Mouse (Mus musculus) bone marrow, adult 2 months (tissue): Measurements from ENCODE around the gene Ctnna2. TPM values are rescaled to one million over a fixed set of nuclear protein-coding genes. Genes with fewer than 3 reads are reported as not detected.

Experiments used
- H3K27ac ChIP-seq: fragments of 200-500 bp; 2 replicates; pipeline ENCODE4 v1.5.1; 2012; ENCODE audit warnings: low read depth, mild to moderate bottlenecking, control low read depth, inconsistent platforms, low read length; ENCODE audit not compliant: control insufficient read depth, poor library complexity, insufficient read depth
- H3K4me1 ChIP-seq: fragments of 200-500 bp; 2 replicates; pipeline ENCODE4 v1.6.1; 2011; ENCODE audit warnings: low read length; ENCODE audit not compliant: control insufficient read depth, insufficient read depth
- H3K4me3 ChIP-seq: fragments of 200-500 bp; replicated peaks from 2 replicates; pipeline ENCODE3; 2011; ENCODE audit warnings: mild to moderate bottlenecking, low read depth, low read length, control low read depth; ENCODE audit not compliant: control insufficient read depth
- CTCF ChIP-seq: fragments of 200-500 bp; IDR thresholded peaks from 2 replicates; pipeline ENCODE4 v1.5.1; 2011; ENCODE audit warnings: low read length, control low read depth; ENCODE audit not compliant: control insufficient read depth, insufficient read depth
- POLR2A ChIP-seq: fragments of 200-500 bp; IDR thresholded peaks from 2 replicates; pipeline ENCODE4 v1.6.1; 2011; ENCODE audit warnings: low read depth, mild to moderate bottlenecking, control low read depth, low read length, borderline replicate concordance; ENCODE audit not compliant: control insufficient read depth
- WGBS: fragments of 180-500 bp; shearing (Covaris S2); methylation state at CpG from one replicate; pipeline ENCODE4 v1.1.7; 2018; 5-methylcytosine and 5-hydroxymethylcytosine counted together
- polyA plus RNA-seq: library from polyadenylated mRNA; stranded (reverse); fragments of >200 nt; gene quantifications from 2 replicates; pipeline ENCODE4 v1.2.4, GENCODE M21; 2011; ENCODE audit warnings: low replicate concordance; ENCODE audit not compliant: missing spikeins, insufficient read depth, insufficient read length

The Ctnna2 gene
- polyA plus RNA-seq, 1 experiment = not detected

- Histone ChIP-seq H3K4me1 (no peaks in the 10 kb centered on the region), H3K4me3 (no peak overlapping the region), H3K27ac (no peak overlapping the region)
- TF ChIP-seq POLR2A = no peak
- TF ChIP-seq CTCF = no peak
- 72% methylated on average over 4 of the region's 4 CpGs for WGBS
Measured at GRCm38 (mm10) chr6:77644591-77644990, 334.9 kb downstream of the Ctnna2 start.

- H3K27ac ChIP-seq = no peak overlapping the region
- H3K4me3 ChIP-seq = no peak overlapping the region
- H3K4me1 ChIP-seq = no peaks in the 10 kb centered on the region
- WGBS = 80% methylated on average over 2 of the region's 2 CpGs
- TF ChIP-seq POLR2A (no peak), CTCF (no peak)
Measured at GRCm38 (mm10) chr6:77638784-77639183, 340.7 kb downstream of the Ctnna2 start.

DNA sequence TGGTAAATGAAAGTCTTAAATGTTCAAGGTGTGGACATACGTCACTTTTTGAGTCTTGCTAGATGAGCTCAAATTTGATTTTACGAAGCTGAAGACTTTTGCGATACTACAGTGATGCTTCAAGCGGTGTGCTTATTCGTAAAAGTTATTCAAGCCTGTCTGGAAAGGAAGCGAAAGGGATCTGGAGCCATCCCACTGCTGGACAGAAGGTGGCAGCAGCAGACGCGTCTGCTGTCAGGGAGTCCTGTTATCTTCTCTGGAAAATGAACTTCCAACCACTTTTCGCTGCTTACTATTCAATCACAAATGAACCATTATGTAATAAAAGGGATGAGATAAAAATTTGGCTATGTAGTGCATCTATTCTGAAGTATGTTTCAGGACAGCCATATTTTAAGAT is 345.5 kb downstream of the Ctnna2 start:
- TF ChIP-seq POLR2A = no peak
- TF ChIP-seq CTCF = no peak
- H3K4me1 ChIP-seq = no peaks in the 10 kb centered on the region
- H3K27ac ChIP-seq = no peak overlapping the region
- 38% methylated on average over 9 of the region's 9 CpGs for WGBS
- H3K4me3 ChIP-seq = no peak overlapping the region

- no peak overlapping the region for H3K27ac ChIP-seq
- no peaks in the 10 kb centered on the region for H3K4me1 ChIP-seq
- WGBS = 42% methylated on average over 7 of the region's 7 CpGs
- no peak for TF ChIP-seq POLR2A
- no peak for TF ChIP-seq CTCF
- no peak overlapping the region for H3K4me3 ChIP-seq
Measured at GRCm38 (mm10) chr6:77628573-77629192, 350.8 kb downstream of the Ctnna2 start.

DNA sequence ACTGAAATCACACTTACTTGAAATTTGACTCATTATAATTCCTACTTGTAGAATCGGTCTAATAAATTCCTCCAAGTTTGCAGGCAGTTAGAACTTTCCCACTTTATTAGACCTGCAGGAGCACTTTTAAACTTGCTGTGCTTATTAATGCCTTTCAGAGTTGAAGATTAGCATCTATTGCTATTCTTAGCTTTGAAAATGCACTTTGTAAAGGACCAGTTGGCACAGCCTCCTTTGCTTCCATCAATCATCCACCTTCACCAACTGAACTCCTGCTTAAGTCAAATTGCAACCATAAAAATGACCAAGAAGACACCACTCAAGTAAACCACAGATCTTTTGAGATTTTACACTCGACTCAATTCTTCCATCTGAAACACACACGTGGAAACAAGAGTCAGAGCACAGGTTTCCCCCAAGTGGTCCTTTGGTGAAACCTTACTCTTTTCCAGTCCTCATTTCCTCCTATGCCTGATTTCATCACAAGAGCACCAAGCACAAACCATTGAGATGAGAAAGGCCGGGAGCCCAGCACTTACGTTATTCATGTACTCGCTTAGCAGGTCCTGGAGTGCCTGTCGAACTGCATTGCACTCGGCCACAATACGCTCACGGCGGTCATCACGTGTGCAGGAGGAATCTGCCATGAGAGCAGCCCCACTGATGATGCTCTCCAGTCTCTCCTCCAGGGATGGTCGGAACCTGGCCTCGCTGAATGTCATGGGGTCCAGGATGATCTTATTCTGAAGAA is 374.7 kb downstream of the Ctnna2 start:
- 86% methylated on average over 14 of the region's 14 CpGs for WGBS
- TF ChIP-seq CTCF (no peak), POLR2A (no peak)
- Histone ChIP-seq H3K27ac (no peak overlapping the region), H3K4me1 (no peaks in the 10 kb centered on the region), H3K4me3 (no peak overlapping the region)

DNA sequence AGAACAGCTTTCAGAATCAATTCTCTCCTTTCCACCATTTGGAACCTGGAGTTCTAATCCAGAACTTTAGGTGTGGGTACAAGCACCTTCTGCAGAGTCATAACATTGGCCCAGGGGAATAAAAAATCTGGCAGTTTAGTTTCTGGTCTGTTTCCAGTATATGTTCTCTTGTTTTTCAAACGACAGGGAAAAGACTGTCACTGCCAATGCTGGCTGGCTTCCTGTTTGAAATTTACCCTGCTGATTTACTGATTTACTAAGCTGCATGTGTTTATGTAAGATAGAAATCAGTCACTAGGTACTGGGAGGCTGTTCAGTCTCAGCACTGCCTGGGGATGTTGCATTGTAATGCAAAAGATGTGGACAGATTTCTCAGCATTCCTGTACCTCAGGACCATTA is 375.6 kb downstream of the Ctnna2 start:
- Histone ChIP-seq H3K27ac (no peak overlapping the region), H3K4me1 (no peaks in the 10 kb centered on the region), H3K4me3 (no peak overlapping the region)
- 11% methylated on average over 1 of the region's 1 CpGs for WGBS
- TF ChIP-seq POLR2A = no peak
- TF ChIP-seq CTCF = no peak

- no peak overlapping the region for H3K27ac ChIP-seq
- 22% methylated on average over 2 of the region's 2 CpGs for WGBS
- no peak for TF ChIP-seq POLR2A
- TF ChIP-seq CTCF = no peak
- no peaks in the 10 kb centered on the region for H3K4me1 ChIP-seq
- H3K4me3 ChIP-seq = no peak overlapping the region
Measured at GRCm38 (mm10) chr6:77599244-77599643, 380.3 kb downstream of the Ctnna2 start.

- TF ChIP-seq CTCF = no peak
- no peak for TF ChIP-seq POLR2A
- 35% methylated on average over 4 of the region's 4 CpGs for WGBS
- no peaks in the 10 kb centered on the region for H3K4me1 ChIP-seq
- H3K4me3 ChIP-seq = no peak overlapping the region
- H3K27ac ChIP-seq = no peak overlapping the region
Measured at GRCm38 (mm10) chr6:77582568-77582967, 396.9 kb downstream of the Ctnna2 start.
